Mouse (Mus musculus) lung, postnatal 4 days (tissue): Measurements from ENCODE around the gene Bcas3.
"Not testable (repeated sequence)": the region's sequence is repeated elsewhere in the genome, so short reads cannot be mapped to it uniquely, and the experiment has no call there.

Source experiments
- DNase-seq, 2 experiments: peaks; one replicate each; pipeline ENCODE4 v3.0.0; 2021

Bcas3 gene

GRCm38 (mm10) chr11:85712860-85713813, 360.2 kb downstream of the Bcas3 start:
- peak; percentile 94 to 98 for DNase-seq

GRCm38 (mm10) chr11:85713814-85714208, 360.8 kb downstream of the Bcas3 start:
- no peak for DNase-seq

DNA sequence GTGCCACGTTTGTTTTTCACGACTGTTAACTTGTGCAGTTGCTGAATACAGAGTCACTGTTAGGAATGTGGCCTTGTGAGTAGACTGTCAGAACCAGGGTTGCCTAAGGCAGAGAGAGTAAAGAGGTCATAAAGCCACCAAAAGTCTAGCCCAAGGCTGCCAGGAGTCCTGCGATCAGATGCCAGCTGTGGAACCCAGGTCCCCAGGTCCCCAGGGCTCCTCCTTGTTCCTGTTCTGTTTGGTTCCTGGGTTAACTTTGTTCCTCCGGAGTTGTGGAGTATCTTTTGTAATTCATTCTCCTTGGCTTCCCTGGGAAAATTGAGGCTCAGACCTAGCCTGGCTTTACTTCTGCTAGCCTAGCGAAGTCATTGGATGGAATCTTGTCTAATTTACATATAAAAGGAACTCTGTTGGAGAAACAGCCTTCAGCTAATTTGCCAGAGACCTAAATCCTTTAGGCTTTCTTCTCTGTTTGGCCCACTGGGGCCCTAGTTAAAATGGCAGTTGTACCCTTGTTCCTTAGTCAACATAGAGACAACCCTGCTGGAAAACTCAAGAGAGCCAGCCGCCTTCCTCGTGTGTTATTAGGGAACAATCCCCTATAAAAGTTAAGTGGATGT, 361.5 kb downstream of the Bcas3 start:
- peak in 1 of 2 experiments; percentile 25 for DNase-seq

DNA sequence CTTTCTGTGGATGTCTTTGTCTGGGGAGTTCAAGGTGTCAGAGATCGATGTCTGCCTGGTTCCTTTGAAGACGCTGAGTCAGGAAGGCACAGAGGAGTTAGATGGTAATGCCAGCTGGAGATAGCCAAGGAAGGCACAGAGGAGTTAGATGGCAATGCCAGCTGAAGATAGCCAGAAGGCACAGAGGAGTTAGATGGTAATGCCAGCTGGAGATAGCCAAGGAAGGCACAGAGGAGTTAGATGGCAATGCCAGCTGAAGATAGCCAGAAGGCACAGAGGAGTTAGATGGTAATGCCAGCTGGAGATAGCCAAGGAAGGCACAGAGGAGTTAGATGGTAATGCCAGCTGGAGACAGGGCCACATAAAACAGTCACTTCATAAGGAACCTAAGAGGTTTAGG, 363.8 kb downstream of the Bcas3 start:
- DNase-seq: not testable (repeated sequence)

GRCm38 (mm10) chr11:85719091-85719490, 366.1 kb downstream of the Bcas3 start:
- no peak for DNase-seq

DNA sequence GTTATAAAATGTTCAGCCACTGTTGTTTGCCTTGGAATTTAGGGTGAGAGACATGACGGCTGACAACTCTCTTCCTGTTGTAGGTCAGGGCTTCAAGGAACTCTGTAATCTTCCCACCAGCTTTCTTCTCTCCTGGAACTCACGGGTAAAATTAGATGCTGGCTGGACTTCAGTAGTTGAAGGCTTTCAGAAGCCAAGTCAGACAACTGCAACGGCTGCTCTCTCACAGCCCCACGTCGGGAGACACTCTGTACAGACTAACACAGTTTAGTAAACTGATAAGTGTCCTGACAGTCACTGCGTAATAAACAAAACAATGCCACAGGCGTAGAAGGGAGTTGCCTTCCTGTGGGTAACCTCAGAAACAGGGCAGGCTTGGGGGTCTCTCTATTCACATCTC, 366.8 kb downstream of the Bcas3 start:
- DNase-seq: peak in 1 of 2 experiments; percentile 77

DNA sequence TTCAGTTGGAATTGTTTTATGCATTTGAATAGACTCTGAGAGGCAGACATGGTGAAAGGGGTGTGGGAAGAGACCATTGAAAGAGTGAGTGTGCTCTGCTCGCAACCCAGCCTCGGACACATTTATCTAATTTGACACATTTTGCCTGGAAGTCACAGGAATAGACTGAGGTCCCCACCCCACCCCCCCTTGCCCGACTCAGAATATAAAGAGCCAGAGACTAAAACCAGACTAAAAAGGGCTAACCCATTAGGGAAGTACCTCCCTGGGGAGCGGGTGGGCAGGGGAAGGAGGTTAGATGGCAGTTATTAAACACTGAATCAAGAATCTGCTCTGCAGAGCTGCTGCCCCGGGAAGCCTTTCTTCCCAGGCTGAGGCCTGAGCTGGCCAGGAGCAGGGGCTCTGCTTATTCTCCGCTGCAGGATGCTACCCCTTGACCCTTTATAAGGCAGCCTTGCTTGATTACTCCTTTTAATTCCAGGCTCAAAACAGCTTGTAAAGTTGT, 367.4 kb downstream of the Bcas3 start:
- DNase-seq: peak in 1 of 2 experiments; percentile 52

- DNase-seq: no peak
These were observed 369.0 kb downstream of the Bcas3 start for GRCm38 (mm10) chr11:85721986-85722385.

GRCm38 (mm10) chr11:85724159-85724558, 371.2 kb downstream of the Bcas3 start:
- DNase-seq: peak; percentile 55 to 72

DNA sequence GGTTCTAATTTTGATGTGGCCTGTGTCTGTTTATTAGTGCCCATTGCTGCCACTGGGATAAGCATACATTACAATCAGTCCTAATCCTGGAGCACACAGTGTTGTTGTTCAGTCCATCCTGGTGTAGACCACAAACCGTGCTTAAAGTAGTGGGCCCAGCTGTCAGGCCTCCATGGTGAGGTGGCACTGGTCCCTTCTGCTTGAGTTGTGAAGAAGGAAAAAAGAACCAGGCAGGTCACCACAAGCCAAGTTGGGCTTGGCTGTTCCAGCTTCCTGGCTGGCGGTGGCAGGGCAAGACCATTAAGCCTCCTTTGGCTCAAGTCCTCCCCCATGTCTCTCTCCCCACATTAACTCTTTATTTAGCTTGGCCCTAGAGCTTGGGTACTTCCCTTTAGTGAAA, 376.8 kb downstream of the Bcas3 start:
- DNase-seq: no peak

DNA sequence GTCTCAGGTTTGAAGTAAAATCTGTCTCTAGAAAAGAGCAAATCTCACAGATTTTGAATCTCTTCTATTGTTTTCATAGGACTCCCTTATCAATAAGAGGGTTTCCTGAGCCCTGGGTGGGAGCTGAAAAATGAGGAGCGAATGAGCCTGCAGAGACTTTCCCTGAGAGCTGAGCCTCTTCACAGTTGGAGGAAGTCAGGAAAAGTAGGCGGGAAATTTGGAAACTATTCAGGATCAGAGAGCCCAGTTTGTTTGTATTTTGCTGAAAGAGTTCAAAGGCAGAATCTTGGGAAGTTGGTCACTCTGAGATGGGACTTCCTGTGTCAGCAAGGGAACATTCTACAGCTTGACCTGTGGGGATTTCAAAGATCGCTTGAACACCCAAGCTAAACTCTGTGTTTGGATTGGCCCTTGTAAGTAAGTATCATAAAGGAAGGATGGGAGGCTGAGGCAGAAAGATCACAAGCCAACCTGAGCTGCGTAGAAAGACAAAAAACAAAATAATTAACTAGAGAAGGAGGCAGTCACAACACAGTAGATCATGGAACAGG, 379.6 kb downstream of the Bcas3 start:
- DNase-seq: peak; percentile 47 to 62

DNA sequence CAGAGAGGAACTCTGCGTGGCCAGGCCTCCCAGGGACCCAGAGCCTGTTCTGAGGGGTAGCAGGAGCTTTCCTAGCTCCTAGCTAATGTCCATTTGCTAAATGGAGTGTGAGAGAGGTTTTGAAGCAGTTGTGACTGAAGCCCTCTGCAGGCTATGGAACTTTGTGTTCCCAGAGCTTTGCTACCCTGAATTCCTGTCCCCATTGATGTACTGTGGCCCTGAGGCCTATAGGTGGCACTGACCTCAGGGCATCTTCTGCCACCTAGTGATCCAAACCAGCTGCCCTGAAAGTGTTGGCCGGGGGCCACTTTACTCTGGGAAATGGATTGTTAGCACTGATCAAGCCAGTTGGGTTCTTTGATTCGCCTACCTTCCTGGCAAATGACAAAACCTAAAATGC, 380.6 kb downstream of the Bcas3 start:
- DNase-seq: peak; percentile 75 to 88

GRCm38 (mm10) chr11:85734317-85735211, 381.6 kb downstream of the Bcas3 start:
- no peak for DNase-seq

DNA sequence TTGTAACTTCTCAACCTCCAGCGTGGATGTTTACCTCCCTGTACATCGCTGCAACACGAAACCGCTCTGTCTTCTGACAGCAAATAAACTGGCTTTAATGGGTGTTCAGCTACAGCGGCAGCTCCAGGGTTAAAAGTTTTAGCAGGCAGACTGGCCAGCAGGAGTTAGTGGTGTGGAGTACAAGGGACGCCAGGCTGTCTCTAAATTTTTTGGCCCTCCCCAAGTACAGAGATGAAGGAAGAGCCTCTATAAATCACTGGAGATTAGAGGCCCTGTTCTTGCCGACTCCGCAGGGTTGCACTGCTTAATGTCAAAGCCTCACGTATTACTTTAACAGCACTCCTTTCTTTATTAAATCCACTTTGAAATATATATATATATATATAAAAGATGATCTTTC, 384.3 kb downstream of the Bcas3 start:
- DNase-seq: no peak

DNA sequence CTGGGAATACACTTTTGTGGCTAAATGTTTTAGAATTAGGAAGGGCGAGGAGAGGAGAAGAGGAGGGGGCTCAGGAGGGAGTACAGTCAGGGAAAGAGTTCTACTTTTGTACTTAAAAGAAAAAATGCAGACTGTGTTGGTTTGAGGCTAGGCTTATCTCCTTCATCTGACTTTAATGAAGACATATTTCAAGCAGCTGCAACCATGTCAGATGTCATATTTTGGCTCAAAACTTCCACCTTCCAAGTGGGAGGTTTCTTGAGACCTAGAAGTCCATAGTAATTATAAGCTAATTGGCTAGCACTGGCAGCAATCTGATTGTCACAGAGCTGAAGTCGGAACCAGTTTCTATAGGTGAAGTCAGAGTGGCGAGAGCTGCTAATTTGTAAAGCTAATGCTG, 384.9 kb downstream of the Bcas3 start:
- no peak for DNase-seq

DNA sequence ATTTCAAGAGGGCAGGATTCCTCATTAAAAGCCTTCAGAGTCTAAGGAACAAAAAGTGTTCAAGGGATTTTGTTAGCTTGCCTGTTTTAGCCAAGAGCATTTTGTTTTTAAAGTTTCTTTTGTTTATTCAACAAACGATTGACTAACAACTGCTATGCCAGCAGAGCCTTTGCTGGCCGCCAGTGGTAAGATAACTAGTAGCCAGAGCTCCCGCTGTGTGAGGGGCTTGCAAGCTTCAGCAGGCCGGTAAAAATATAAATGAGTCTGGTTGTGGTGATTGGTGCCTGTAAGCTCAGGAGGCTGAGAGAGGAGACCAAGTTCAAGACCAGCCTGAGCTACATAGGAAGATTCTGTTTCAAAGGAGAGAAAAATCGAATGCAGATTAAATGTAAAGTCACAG, 385.6 kb downstream of the Bcas3 start:
- no peak for DNase-seq

- DNase-seq: peak; percentile 61 to 86
These were observed 386.5 kb downstream of the Bcas3 start for GRCm38 (mm10) chr11:85739266-85739977.

DNA sequence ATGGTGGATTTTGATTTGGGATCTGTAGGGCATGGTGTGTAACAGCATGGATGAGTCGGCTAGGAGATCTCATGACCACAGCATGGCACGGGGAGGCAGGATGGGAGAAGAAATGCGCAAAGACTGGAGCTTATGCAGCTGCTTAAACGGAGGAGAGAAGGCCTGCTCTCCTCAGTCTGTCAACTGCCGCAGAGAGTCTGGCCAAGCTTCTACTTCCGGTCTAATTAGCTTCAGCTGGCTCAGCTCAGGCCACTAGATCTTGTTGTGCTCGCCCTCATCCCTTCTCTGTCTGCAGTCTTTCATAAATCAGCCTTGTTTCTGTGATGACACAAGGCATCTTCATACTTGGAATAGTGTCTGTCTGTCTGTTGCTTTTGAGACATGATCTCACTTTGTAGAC, 393.4 kb downstream of the Bcas3 start:
- DNase-seq: peak in 1 of 2 experiments; percentile 48

DNA sequence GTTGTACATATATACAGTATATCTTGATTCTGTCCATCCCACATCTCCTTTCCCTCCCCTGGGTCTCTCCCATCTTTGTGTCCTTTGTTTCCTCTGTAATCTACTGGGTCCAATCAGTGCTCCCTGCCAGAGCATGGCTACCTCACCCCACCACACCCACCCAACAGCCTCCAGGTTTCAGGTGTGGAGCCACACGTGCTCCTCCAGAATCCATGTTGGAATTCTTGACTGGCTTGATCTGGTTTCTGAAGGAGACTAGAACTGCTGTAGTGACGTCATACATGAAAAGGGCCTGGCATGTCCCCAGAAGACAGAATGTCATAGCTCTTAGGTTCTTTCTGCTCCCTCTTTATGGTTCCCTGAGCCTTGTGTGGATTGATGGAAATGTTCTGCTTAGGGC, 395.9 kb downstream of the Bcas3 start:
- no peak for DNase-seq

GRCm38 (mm10) chr11:85751171-85751570, 398.2 kb downstream of the Bcas3 start:
- DNase-seq: no peak

DNA sequence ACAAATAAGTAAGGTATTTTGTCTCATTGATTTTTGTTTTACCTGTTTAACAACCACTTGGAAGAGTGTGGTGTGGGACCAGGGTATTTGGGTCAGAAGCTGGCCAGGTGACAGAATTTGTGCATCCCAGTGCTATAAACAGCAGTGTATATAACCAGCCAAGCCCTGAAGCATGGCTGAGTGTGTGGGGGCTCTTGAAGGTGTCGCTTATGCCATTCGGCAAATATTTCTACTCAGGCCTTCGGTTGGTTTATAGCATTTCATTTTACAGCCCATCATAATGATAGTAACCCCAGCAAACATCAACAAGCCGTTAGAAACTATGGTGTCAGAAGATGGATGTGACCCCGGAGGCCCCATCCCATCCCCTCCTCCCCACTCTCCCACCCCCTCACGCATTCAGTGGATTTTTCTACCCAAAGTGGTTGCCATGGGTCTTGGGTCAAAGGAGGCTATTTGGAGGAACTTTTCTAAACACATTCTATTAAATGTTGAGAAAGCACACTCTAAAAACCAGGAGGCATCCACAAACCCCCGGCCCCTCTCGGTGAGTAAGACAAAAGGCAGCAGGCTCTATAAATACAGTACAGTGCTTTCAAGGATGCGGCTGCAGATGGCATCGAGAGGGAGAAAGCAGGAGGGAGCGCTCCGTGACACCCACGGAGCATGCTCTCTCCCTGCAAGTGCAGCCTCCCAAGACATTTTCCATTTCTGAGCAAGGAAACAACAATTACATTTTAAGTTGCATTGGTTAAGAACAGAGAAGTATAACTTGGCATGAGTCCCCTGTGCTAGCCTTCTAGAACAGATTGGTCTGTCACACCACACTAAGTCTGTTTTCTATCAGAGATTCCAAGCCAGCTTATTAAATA, 401.9 kb downstream of the Bcas3 start:
- DNase-seq: peak; percentile 67 to 89
